Mouse (Mus musculus) left cerebral cortex, adult 18-20 months (tissue): ENCODE results near the gene 0610030E20Rik. TPM values are rescaled to one million over a fixed set of nuclear protein-coding genes. Genes with fewer than 3 reads are reported as not detected.

Source experiments
- DNase-seq, 2 experiments: peaks; one replicate each; pipeline ENCODE4 v3.0.0; 2021 to 2022; ENCODE audit warnings: low spot score in 2 of 2, mixed read lengths in 1 of 2
- long read RNA-seq, 2 experiments: library from polyadenylated mRNA; stranded (forward); transcript quantifications; one replicate each; pipeline ENCODE4 v2.0.0; 2021
- total RNA-seq, 2 experiments: library from RNA; stranded (reverse); gene quantifications; 2 replicates each; pipeline ENCODE4 v1.2.3; 2021

The 0610030E20Rik gene
- 10 to 100 TPM; 17.1 to 17.7 TPM for total RNA-seq
- long read RNA-seq, experiment 1, full-length matches to known transcripts = 2 of 4 reads
- long read RNA-seq, experiment 1, partial matches to known transcripts = 0 of 4 reads
- long read RNA-seq, experiment 1, other reads (novel, unspliced or antisense) = 2 of 4 reads
- long read RNA-seq, experiment 2, transcript 0610030E20Rik-204 (1 exons, 3,900 nt) = major isoform, 6 of 8 reads
- long read RNA-seq, experiment 2, partial matches to known transcripts = 0 of 8 reads
- long read RNA-seq, experiment 2, other reads (novel, unspliced or antisense) = 2 of 8 reads

GRCm38 (mm10) chr6:72347166-72347941, at the start of gene 0610030E20Rik:
Gene 0610030E20Rik (plus strand): TSS chr6:72347317.
- DNase-seq = peak; percentile 73 to 80

GRCm38 (mm10) chr6:72297825-72298224, 49.3 kb upstream of the 0610030E20Rik start:
- no peak for DNase-seq

GRCm38 (mm10) chr6:72302349-72302925, 44.7 kb upstream of the 0610030E20Rik start:
- no peak for DNase-seq

- no peak for DNase-seq
Measured at GRCm38 (mm10) chr6:72303510-72303909, 43.6 kb upstream of the 0610030E20Rik start.

- DNase-seq = no peak
Measured at GRCm38 (mm10) chr6:72312198-72312597, 34.9 kb upstream of the 0610030E20Rik start.

GRCm38 (mm10) chr6:72313124-72313867, 33.8 kb upstream of the 0610030E20Rik start:
- no peak for DNase-seq

GRCm38 (mm10) chr6:72315384-72315783, 31.7 kb upstream of the 0610030E20Rik start:
- no peak for DNase-seq

- DNase-seq = no peak
Measured at GRCm38 (mm10) chr6:72316044-72316443, 31.1 kb upstream of the 0610030E20Rik start.

- no peak for DNase-seq
Measured at GRCm38 (mm10) chr6:72318440-72318839, 28.7 kb upstream of the 0610030E20Rik start.

GRCm38 (mm10) chr6:72319019-72319418, 28.1 kb upstream of the 0610030E20Rik start:
- DNase-seq = peak; percentile 43 to 51

GRCm38 (mm10) chr6:72322936-72323335, 24.2 kb upstream of the 0610030E20Rik start:
- no peak for DNase-seq

- no peak for DNase-seq
Measured at GRCm38 (mm10) chr6:72323786-72324508, 23.2 kb upstream of the 0610030E20Rik start.

GRCm38 (mm10) chr6:72326274-72326673, 20.8 kb upstream of the 0610030E20Rik start:
- peak; percentile 40 to 46 for DNase-seq

GRCm38 (mm10) chr6:72329019-72329418, 18.1 kb upstream of the 0610030E20Rik start:
- no peak for DNase-seq

GRCm38 (mm10) chr6:72330133-72330532, 17.0 kb upstream of the 0610030E20Rik start:
- DNase-seq = no peak

- no peak for DNase-seq
Measured at GRCm38 (mm10) chr6:72333111-72333510, 14.0 kb upstream of the 0610030E20Rik start.

GRCm38 (mm10) chr6:72340481-72340880, 6.6 kb upstream of the 0610030E20Rik start:
- no peak for DNase-seq

- no peak for DNase-seq
Measured at GRCm38 (mm10) chr6:72344396-72345073, 2.6 kb upstream of the 0610030E20Rik start.

GRCm38 (mm10) chr6:72345074-72345567, 2.0 kb upstream of the 0610030E20Rik start, which contains the start of gene Usp39:
Gene Usp39 (minus strand): TSS chr6:72345184.
- peak; percentile 95 to 97 for DNase-seq

GRCm38 (mm10) chr6:72345633-72346032, 1.5 kb upstream of the 0610030E20Rik start:
- no peak for DNase-seq
